Mouse (Mus musculus) heart, embryonic 16.5 days (tissue): ENCODE measurements at regions not wholly inside any gene's neighbourhood (a gene's known extent, or its start where the extent isn't known, plus 50 kb on each side); places are given as distances from the start of the nearest gene placed in this dataset.
A peak's percentile ranks its signal among the peaks of the same experiment; 100 is the strongest.

Experiments used
- ATAC-seq: fragments of 200-750 bp; cut with Nextera tagmentation; replicated peaks from 2 replicates; pipeline ENCODE4 v1.8.0; 2017; ENCODE audit warnings: moderate number of reproducible peaks; ENCODE audit not compliant: insufficient read depth, low FRiP score; ENCODE audit errors: extremely low read depth
- H3K27ac ChIP-seq: fragments of 300-500 bp; sonication (generic); 2 replicates; pipeline ENCODE4 v1.5.1; 2014; ENCODE audit warnings: mild to moderate bottlenecking, low read length, control low read depth, moderate library complexity
- H3K27me3 ChIP-seq: fragments of 300-500 bp; sonication (generic); 2 replicates; pipeline ENCODE4 v1.6.1; 2014; ENCODE audit warnings: low read length, mixed read lengths; ENCODE audit not compliant: control insufficient read depth, insufficient read depth
- H3K36me3 ChIP-seq: fragments of 300-500 bp; sonication (generic); 2 replicates; pipeline ENCODE4 v1.6.1; 2014; ENCODE audit not compliant: control insufficient read depth, insufficient read depth
- H3K4me1 ChIP-seq: fragments of 300-500 bp; sonication (generic); 2 replicates; pipeline ENCODE4 v1.6.1; 2014; ENCODE audit warnings: low read length, mixed read lengths; ENCODE audit not compliant: control insufficient read depth, insufficient read depth
- H3K4me2 ChIP-seq: fragments of 300-500 bp; sonication (generic); 2 replicates; pipeline ENCODE4 v1.6.1; 2014; ENCODE audit warnings: low read depth, mild to moderate bottlenecking, control low read depth, low read length
- H3K4me3 ChIP-seq: fragments of 300-500 bp; sonication (generic); 2 replicates; pipeline ENCODE4 v1.5.1; 2014; ENCODE audit warnings: mild to moderate bottlenecking, control low read depth, low read length
- H3K9ac ChIP-seq: fragments of 300-500 bp; sonication (generic); 2 replicates; pipeline ENCODE4 v1.6.1; 2014; ENCODE audit warnings: low read length, control low read depth
- H3K9me3 ChIP-seq: fragments of 300-500 bp; sonication (generic); replicated peaks from 2 replicates; pipeline ENCODE4 v1.6.1; 2016; ENCODE audit warnings: low read length; ENCODE audit not compliant: control insufficient read depth
- WGBS: fragments of 180-500 bp; shearing (Covaris S2); extraction: QIAGEN DNeasy Blood & Tissue Kit; methylation state at CpG from one replicate; pipeline ENCODE4 v1.1.7; 2014; 5-methylcytosine and 5-hydroxymethylcytosine counted together

DNA sequence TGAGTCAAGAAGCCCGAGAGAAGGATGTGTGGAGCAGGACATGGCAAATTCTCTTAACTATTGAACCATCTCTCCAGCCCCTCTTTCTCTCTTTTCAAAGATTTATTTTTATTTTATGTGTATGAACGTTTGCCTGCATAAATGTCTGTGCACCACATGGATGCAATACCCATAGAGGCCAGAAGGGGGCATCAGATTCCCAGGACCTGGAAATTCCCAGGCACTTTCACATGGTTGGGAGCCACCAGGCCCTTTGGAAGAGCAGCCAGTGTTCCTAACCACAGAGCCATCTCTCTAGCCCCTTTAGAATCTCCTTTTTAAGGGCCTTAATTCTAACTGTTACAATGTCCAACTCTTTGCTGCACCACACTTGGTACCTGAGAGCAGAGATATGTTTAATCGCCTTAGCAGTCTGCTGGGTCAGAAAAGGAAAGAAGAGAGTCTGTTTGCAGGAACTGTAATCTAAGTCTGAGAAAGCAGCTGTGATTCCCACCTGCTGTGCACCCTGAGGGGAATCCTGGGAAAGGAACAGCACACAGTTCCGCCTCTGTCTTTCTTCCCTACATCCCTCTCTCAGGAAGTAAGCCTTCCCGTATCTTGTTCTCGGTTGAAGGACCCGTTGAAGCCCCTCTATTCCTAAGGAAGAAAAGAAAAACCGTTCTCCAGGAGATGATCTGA is 186.8 kb downstream of the Katnal1 start:
- WGBS, result 89% methylated on average over 8 of the region's 8 CpGs
- Histone ChIP-seq H3K27me3 (no peaks in the 10 kb centered on the region), H3K27ac (no peak overlapping the region), H3K9ac (no peak overlapping the region), H3K36me3 (no peaks in the 10 kb centered on the region), H3K4me3 (no peak overlapping the region), H3K4me1 (peaks cover 13% of the 10 kb centered on the region), H3K4me2 (no peak overlapping the region), H3K9me3 (no peaks in the 10 kb centered on the region)
- no peak for ATAC-seq

DNA sequence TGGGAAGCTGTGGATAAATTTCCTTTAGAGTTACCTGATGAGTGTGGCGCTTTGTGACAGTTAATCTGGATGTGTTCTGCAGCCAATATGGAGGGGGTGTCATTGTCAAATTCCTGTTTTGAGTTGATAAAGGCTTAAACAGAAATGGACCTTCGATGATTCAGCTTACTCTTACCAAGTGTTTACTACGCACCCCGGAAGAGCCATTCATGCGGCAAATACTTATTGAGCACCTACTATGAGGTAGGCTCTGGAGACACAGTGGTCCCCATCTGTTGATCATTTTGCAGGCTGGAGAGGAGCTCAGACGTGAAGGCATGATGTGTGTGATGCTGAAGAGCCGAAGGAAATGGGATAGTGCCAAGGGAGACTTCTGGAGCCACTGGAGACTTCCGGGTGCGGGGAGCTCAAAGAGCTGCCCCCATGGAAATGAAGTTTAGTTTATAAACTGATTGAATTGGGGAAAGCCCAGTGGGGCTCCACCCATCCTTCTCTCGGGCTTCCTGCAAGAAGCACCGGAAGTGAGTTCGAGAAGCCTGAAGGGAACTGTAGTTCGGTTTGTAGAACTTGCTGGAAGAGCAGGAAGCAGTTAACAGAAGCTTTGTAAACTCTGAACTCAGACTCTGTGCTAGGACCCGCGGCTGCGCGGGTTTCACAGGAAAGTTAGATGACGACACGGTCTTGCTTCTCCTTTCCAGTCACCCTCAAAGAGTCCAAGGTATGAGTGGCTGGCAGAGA is 187.7 kb downstream of the Katnal1 start:
- H3K9ac ChIP-seq, result no peak overlapping the region
- H3K9me3 ChIP-seq, result no peaks in the 10 kb centered on the region; the same call in 1 of the 2 replicates
- H3K27me3 ChIP-seq, result no peaks in the 10 kb centered on the region
- H3K36me3 ChIP-seq, result no peaks in the 10 kb centered on the region
- H3K27ac ChIP-seq, result peak overlapping the region; percentile 75
- ATAC-seq, result no peak
- 80% methylated on average over 19 of the region's 19 CpGs for WGBS
- H3K4me3 ChIP-seq, result no peak overlapping the region
- H3K4me2 ChIP-seq, result peak overlapping the region; percentile 43; the same call in 1 of the 2 replicates
- peaks cover 13% of the 10 kb centered on the region for H3K4me1 ChIP-seq

DNA sequence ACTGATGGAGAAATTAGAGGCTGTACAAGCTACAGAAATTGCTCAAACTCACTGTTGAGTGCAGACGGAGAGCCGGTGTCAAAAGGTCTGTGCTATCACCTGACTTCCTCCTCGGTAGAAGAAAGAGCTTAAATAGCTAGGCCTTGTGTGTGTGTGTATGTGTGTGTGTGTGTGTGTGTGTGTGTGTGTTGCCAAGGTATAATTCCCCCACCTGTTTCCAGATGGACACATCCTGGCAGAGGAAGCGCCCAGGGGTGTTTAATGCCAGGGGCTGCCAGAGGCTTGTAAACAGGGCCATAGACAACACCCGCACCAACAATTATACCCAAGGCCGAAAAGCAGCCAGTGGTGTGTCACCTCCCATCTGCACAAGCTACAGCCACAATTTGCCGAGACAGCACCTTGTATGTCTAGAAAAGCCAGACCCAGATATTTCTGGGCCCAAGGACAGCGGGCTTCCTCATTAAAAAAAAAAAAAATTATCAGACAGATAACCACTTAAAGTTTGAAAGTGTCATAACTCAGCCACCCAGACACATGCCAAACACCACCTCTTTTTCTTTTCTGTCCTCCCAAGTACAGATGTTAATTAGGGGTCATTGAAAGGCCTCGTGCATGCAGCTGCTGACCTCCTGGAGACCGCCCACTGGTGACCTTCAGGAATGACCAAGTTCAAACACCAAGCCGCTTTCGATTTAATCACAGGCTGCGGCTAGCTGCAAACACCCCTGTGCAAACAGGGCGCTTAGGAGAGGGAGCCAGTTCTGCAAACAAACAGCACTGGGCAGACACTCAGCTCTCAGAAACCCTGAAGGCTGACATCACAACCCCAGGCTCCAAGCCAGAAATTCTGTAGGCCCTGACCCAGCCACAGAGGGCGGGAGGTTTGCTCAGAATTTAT is 188.0 kb upstream of the Ubl3 start:
- peaks cover 13% of the 10 kb centered on the region for H3K4me1 ChIP-seq
- peaks cover 6% of the 10 kb centered on the region for H3K9me3 ChIP-seq
- H3K36me3 ChIP-seq, result no peaks in the 10 kb centered on the region
- no peak overlapping the region for H3K9ac ChIP-seq
- peak; percentile 62 for ATAC-seq
- 37% methylated on average over 15 of the region's 15 CpGs for WGBS
- peak overlapping the region; percentile 75 for H3K27ac ChIP-seq
- H3K4me2 ChIP-seq, result peak overlapping the region; percentile 43
- no peak overlapping the region for H3K4me3 ChIP-seq
- no peaks in the 10 kb centered on the region for H3K27me3 ChIP-seq

DNA sequence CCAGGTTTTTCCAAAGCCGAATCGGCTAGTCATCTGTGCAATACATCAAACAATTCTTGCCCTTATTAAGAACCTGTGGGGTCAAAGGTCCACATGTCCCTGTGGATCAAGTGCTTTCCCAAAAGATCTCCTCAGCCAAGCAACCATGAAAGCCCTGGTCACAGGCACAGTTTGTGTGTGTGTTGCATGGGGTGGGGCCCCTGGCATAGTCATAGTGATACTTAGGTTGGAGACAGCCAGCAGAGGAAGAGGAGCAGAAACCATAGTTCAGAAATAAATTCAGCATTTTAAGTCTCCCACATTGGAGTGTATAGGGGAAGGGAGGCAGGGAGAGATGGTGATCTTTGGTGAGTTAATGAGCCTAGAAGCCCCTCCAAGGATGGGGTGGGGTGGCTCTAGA is 187.1 kb upstream of the Ubl3 start:
- 92% methylated on average over 2 of the region's 2 CpGs for WGBS
- no peak for ATAC-seq
- Histone ChIP-seq H3K4me1 (peaks cover 13% of the 10 kb centered on the region), H3K27ac (no peak overlapping the region), H3K9ac (no peak overlapping the region), H3K4me2 (no peak overlapping the region), H3K27me3 (no peaks in the 10 kb centered on the region), H3K4me3 (no peak overlapping the region), H3K36me3 (no peaks in the 10 kb centered on the region), H3K9me3 (peaks cover 6% of the 10 kb centered on the region)

DNA sequence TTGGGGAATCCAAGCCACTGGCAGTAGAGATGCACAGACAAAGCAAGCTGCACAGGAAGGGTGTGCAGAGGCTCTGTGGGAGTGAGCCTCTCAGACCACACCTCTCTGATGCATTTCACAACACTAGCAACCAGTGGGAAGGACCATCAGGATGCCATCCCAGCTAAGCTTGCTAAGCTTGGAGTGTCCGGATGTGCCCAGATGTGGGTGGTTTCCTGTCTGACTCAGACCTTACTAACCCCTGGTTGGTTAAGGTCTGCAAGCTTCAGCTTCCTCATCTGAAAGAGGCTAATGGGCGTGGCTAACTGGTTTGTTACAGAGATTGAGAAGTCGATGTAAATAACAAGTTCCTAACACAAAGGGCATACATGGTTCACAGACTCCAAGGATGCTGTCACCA is 186.6 kb upstream of the Ubl3 start:
- H3K4me2 ChIP-seq, result no peak overlapping the region
- 62% methylated on average over 3 of the region's 3 CpGs for WGBS
- H3K4me1 ChIP-seq, result peaks cover 13% of the 10 kb centered on the region
- H3K36me3 ChIP-seq, result no peaks in the 10 kb centered on the region
- H3K27ac ChIP-seq, result no peak overlapping the region
- H3K4me3 ChIP-seq, result no peak overlapping the region
- no peak overlapping the region for H3K9ac ChIP-seq
- no peak; the same call in 1 of the 2 replicates for ATAC-seq
- H3K27me3 ChIP-seq, result no peaks in the 10 kb centered on the region
- peaks cover 6% of the 10 kb centered on the region for H3K9me3 ChIP-seq

DNA sequence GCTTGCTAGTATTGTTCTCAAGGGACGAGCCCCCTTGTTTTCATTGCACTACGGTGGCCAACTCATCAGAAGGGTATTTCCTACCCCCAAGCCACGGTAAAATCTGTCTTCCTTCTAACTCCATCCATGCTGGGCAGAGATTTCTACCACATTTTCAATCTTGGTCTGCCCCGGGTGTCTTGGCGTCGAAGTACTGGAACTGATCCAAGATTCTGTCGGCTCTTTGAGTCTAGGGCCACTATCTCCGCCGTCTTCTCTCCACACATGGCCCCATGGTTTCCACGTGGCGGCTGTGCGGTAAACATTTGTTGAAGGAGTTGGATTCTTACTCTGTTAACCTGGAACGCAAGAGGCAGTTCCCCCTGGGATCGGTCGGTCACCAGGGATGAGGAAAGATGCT is 177.0 kb upstream of the Ubl3 start:
- H3K4me3 ChIP-seq, result no peak overlapping the region
- no peak for ATAC-seq
- H3K27ac ChIP-seq, result no peak overlapping the region
- no peak overlapping the region for H3K4me2 ChIP-seq
- H3K9ac ChIP-seq, result no peak overlapping the region
- 39% methylated on average over 15 of the region's 15 CpGs for WGBS
- H3K9me3 ChIP-seq, result 0 out of 2 replicates have a peak, but pooled peaks cover 2% of the 10 kb centered on the region
- no peaks in the 10 kb centered on the region for H3K27me3 ChIP-seq
- no peaks in the 10 kb centered on the region for H3K36me3 ChIP-seq
- peaks cover 2% of the 10 kb centered on the region; the same call in 1 of the 2 replicates for H3K4me1 ChIP-seq

DNA sequence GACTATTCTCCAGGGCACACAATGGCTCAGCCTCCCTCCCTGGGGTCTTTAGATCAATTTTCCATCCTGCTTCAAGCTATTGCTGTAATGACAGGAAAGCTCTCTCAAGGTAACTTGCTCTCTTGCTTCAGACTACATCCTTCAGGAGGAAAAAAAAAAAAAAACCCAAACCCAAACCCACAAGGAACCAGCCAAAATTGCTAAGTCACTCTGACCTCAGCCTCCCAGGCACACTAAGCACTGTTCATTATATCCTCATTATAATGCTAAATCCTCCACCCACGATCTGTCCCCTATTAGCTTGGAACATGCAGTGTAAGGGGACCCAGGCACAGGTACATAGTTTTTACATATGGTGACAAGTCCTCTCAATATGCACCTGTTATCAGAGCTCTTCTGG is 175.9 kb upstream of the Ubl3 start:
- H3K27ac ChIP-seq, result no peak overlapping the region
- ATAC-seq, result no peak
- 62% methylated on average over 1 of the region's 1 CpGs for WGBS
- no peak overlapping the region for H3K9ac ChIP-seq
- H3K4me2 ChIP-seq, result no peak overlapping the region
- no peaks in the 10 kb centered on the region for H3K36me3 ChIP-seq
- H3K27me3 ChIP-seq, result no peaks in the 10 kb centered on the region
- H3K4me1 ChIP-seq, result peaks cover 2% of the 10 kb centered on the region; the same call in 1 of the 2 replicates
- no peak overlapping the region for H3K4me3 ChIP-seq
- 0 out of 2 replicates have a peak, but pooled peaks cover 2% of the 10 kb centered on the region for H3K9me3 ChIP-seq

DNA sequence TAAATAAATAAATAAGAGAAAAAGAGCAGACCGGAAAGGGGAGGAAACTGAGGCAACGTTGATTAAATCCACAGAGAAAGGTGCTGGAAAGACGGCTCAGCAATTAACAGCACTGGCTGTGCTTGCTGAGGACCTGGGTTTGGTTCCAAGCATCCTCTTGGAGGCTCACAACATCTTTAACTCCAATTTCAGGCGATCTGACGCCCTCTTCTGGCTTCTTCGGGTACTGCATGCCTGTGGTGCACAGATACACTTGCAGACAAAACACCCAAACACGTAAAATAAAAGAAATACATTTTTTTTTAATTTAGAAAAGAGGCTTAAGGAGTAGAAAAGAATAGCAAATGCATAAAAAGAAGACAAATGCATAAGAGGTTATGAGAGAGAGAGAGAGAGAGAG is 173.9 kb upstream of the Ubl3 start:
- no peak overlapping the region for H3K9ac ChIP-seq
- ATAC-seq, result no peak
- H3K9me3 ChIP-seq, result 0 out of 2 replicates have a peak, but pooled peaks cover 2% of the 10 kb centered on the region
- no peak overlapping the region for H3K4me2 ChIP-seq
- H3K4me3 ChIP-seq, result no peak overlapping the region
- H3K27ac ChIP-seq, result no peak overlapping the region
- peaks cover 2% of the 10 kb centered on the region; the same call in 1 of the 2 replicates for H3K4me1 ChIP-seq
- H3K36me3 ChIP-seq, result no peaks in the 10 kb centered on the region
- WGBS, result 68% methylated on average over 7 of the region's 7 CpGs
- no peaks in the 10 kb centered on the region for H3K27me3 ChIP-seq
